Mouse (Mus musculus) bone marrow, adult 2 months (tissue): Measurements from ENCODE around the gene Wbp2.

Source experiments
- CTCF ChIP-seq: fragments of 200-500 bp; IDR thresholded peaks from 2 replicates; pipeline ENCODE4 v1.5.1; 2011; ENCODE audit warnings: low read length, control low read depth; ENCODE audit not compliant: control insufficient read depth, insufficient read depth
- POLR2A ChIP-seq: fragments of 200-500 bp; IDR thresholded peaks from 2 replicates; pipeline ENCODE4 v1.6.1; 2011; ENCODE audit warnings: low read depth, mild to moderate bottlenecking, control low read depth, low read length, borderline replicate concordance; ENCODE audit not compliant: control insufficient read depth

GRCm38 (mm10) chr11:116108464-116109137 lies 21.8 kb upstream of the Wbp2 start:
- TF ChIP-seq POLR2A (no peak), CTCF (no peak)
